Mouse (Mus musculus): Measurements from ENCODE around the gene Pdcd2l.

Gene Pdcd2l

GRCm38 (mm10) chr7:34141123-34141522 is 55.3 kb downstream of the Pdcd2l start:
- DNase-seq (ENCODE audit: low spot score), result no peak

- DNase-seq (ENCODE audit: low spot score), result no peak
Measured at GRCm38 (mm10) chr7:34139493-34139892, 57.0 kb downstream of the Pdcd2l start.

All from ovary, postnatal 36 days (tissue).